Mouse (Mus musculus): ENCODE data around the gene Ly6c2. TPM values are rescaled to one million over a fixed set of nuclear protein-coding genes. Genes with fewer than 3 reads are reported as not detected.
"Not testable (repeated sequence)": the region's sequence is repeated elsewhere in the genome, so short reads cannot be mapped to it uniquely, and the experiment has no call there.

Gene Ly6c2
- 10 to 100 TPM in 1 of 2 experiments, 1 to 10 TPM in 1; 9.1 to 10.0 TPM for total RNA-seq (2021)
- long read RNA-seq, experiment 1: 0 reads
- long read RNA-seq, experiment 2: 0 reads

DNA sequence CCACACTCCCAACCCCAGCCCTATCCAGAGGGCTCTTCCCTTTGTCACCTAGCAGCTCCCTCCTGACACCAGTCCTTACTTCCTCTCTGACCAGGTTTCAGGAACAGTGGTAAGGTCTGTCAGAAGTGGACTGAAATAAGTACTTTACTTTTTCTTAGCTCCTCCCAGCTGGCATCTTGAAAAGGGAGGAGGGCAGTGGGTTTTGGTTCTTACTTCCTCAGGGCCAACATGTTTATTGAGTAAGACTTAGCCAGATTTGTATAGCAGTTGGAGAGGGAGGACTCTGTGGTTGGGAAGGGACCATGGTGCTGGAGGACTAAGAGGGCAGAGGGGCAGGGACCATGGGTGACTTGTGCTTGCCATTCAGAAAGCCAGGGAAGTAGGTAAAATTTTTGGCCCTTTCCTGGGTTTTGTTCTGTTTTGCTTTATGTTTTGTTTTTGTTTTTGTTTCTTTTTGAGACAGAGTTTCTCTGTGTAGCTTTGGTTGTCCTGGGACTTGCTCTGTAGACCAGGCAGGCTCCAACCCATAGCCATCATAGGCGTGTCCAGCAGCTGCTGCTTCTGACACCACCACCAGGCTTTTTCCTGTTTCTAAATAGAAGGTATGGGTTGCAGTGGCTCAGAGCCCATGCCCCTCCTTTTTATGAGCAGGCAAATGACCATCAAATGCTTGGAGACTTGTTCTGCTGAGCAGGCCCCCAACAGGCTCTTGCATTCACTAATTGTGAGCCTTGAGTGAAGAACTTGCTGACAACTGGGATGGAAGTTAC is at the start of gene Ly6c2:
Gene Ly6c2, minus strand, starts transcription at position 110 of the 770 bp plus-strand sequence.
- not testable (repeated sequence) for DNase-seq

DNA sequence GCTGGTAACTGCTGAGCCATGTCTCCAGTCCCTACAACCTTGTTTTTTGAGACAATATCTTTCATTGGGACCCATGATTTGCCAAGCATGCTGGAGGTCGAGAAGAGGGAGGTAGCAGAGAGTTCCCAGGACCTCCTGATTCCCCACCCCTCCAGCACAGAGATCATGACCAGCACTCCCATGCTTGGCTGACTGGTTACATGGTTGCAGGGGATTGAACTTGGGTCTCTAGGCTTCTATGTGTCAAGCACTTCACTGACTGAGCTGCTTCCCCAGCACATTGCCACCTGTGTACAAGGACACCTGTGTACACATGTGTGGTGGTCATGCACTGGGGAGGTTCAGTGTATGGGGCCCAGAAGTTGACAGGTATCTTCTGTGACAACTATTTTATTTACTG is 45.9 kb upstream of the Ly6c2 start:
- no peak for DNase-seq

DNA sequence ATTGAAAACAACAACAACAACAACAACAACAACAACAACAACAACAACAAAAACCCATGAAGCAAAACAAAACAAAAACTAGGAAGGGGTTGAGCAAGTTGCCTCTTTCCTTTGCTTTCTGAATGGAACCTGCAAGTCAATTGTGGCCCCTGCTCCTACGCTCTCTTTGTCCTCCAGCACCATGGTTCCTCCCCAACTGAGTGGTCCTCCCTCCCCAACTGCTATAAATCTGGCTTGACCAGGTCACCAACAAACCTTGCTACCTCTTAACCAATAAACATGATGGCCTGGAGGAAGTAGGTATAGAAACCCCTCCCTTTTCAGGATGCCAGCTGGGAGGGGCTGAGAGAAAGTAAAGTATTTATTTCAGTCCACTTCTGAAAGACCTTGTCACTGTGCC is 43.2 kb upstream of the Ly6c2 start, which contains the start of gene Ly6g:
Gene Ly6g, plus strand, starts transcription at position 301 of the 400 bp plus-strand sequence.
- DNase-seq: no peak

DNA sequence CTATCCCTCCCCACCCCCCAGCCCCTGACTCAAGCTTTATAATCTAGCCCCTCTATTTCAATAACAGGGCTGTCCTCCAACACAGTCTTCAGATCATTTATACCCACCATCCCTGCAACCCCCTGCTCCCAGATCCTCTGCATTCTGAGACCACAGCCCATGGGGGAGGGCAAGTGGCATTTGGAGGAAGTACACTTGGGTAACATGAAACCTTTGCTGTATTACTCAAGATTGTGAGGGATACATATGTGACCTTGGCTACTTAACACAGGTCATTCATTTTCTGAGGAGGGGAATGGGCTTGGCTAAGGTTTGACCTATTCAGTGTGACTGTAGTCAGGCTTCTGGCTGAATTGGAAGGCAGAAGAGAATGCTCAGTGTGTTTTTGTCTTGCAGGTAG is 41.3 kb upstream of the Ly6c2 start:
- DNase-seq: no peak

DNA sequence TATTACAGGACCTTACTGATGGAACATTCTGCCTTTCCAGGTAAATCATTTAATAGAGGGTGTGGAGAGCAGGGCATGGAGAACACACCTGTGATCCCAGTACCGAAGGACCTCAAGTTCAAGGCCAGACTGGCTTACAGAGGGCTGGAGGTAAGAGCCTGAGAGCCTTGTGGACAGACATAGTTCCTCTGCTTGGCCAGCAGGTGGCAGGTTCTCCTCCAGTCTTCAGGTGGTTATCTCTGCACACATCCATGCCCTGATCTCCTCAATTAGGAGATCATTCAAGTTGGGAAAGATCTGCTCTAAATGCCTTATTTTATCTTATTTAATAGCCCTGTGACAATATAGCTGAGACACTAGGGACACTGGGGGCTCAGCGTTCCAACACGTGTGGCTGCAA is 32.0 kb upstream of the Ly6c2 start:
- DNase-seq: no peak

DNA sequence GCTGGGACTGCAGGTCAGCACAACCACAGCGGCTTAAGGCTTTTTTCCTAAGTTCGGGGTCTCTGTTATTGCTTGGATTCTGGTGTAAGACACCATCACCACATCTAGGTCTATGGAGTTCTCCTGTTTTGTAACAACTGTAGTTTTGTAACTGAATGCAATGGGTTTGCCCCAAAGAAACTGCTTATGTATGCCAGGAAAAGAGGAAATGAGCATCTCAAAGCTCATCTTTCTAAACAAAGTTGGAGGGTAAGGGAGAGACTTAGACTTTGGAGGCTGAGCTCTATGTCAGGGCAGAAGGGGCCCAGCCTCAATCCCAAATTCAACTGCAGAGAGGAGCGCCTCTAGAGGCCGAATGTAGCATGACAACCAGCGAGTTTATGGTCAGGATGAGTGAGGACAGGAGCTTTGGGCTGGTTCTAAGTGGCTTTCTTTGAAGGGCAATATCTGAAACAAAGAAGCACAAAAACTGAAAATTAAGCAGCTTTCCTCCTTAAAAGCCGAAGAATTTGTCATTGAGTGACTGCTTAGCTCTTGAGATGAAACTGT is 30.1 kb upstream of the Ly6c2 start:
- DNase-seq: peak in 1 of 2 experiments; percentile 23

DNA sequence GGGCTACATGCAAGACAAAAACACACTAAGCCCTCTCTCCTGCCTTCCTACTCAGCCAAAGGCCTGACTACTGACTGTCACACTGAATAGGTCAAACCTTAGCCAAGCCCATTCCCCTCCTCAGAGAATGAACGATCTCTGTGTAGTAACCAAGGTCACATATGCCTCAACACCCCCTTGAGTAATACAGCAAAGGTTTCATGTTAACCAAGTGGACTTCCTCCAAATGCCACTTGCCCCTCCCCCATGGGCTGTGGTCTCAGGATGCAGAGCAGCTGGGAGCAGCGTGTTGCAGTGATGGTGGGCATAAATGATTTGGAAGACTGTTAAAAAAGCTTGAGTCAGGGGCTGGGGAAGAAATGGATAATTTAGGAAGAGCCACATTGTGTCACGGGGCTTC is 26.0 kb upstream of the Ly6c2 start:
- not testable (repeated sequence) for DNase-seq

DNA sequence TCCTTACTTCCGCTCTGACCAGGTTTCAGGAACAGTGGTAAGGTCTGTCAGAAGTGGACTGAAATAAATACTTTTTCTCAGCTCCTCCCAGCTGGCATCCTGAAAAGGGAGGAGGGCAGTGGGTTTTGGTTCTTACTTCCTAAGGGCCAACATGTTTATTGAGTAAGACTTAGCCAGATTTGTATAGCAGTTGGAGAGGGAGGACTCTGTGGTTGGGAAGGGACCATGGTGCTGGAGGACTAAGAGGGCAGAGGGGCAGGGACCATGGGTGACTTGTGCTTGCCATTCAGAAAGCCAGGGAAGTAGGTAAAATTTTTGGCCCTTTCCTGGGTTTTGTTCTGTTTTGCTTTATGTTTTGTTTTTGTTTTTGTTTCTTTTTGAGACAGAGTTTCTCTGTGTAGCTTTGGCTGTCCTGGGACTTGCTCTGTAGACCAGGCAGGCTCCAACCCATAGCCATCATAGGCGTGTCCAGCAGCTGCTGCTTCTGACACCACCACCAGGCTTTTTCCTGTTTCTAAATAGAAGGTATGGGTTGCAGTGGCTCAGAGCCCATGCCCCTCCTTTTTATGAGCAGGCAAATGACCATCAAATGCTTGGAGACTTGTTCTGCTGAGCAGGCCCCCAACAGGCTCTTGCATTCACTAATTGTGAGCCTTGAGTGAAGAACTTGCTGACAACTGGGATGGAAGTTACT is 23.5 kb upstream of the Ly6c2 start:
- DNase-seq: not testable (repeated sequence)

DNA sequence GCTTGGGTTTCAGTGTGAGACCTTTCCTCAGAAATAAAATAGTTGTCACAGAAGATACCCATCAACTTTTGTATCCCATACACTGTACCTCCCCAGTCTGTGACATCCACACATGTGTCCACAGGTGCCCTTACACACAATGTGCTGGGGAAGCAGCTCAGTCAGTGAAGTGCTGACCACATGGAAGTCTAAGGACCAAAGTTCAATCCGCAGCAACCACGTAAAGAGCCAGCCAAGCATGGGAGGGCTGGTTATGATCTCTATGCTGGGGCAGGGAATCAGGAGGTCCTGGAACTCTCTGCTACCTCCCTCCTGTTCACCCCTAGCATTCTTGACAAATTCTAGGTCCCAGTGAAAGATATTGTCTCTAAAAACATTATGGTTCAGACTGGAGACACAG is 20.6 kb upstream of the Ly6c2 start:
- not testable (repeated sequence) for DNase-seq

DNA sequence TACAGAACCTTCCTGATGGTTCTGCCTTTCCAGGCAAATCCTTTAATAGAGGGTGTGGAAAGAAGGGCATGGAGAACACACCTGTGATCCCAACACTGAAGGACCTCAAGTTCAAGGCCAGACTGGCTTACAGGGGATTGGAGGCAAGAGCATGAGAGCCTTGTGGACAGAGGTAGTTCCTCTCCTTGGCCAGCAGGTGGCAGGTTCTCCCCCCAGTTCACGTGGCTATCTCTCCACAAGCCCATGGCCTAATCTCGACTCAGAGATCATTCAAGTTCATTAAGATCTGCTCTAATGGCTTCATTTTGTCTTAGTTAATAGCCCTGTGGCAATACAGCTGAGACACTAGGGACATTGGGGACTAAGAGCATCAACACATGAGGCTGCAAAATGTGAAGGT is 8.3 kb upstream of the Ly6c2 start:
- DNase-seq: peak; percentile 7 to 18

DNA sequence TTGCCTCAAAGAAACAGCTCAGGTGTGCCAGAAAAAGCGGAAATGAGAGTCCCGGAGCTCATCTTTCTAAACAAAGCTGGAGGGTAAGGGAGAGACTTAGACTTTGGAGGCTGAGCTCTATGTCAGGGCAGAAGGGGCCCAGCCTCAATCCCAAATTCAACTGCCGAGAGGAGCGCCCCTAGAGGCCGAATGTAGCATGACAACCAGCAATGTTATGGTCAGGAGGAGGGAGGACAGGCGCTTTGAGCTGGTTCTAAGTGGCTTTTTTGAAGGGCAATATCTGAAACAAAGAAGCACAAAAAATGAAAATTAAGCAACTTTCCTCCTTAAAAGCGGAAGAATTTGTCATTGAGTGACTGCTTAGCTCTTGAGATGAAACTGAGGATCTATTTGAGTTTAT is 7.0 kb upstream of the Ly6c2 start:
- DNase-seq: peak; percentile 12 to 54

DNA sequence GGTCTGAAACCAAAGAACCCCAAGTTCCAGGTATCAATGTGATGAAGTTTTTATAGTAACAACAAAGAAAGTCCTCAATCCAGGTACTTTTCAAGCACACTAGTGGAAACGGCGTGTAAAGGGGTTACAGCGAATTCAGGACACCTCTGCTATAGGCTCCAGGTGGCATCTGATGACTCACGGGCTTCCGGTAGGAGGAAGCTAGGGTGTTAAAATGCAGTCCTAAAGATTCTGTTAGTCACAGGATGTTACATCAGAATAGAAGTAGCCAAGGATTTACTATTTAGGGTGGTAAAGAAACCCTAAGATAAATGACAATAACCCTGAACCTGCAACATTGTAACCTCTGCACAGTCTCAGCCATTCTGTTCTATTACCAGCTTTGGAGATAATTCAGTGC is 5.7 kb upstream of the Ly6c2 start:
- DNase-seq: not testable (repeated sequence)

DNA sequence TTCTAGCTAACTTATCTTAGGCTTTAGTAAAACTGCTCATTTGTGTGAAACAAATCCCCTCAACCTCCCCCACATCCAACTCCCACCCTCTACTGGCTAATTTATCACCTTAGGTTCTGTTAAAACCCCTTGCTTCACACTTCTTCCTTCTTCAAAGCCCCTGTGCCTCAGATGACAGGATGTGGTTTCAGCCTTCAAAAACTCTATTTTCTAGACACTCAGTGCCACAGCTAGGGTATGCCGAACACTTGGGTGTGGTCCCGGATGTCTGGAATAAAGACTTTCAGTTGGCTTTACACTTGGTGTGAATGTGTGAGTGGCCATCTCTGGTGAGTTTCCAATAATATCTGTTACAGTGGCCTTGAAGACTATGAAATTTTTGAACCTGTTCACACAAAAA is 4.8 kb upstream of the Ly6c2 start:
- DNase-seq: peak in 1 of 2 experiments; percentile 7

DNA sequence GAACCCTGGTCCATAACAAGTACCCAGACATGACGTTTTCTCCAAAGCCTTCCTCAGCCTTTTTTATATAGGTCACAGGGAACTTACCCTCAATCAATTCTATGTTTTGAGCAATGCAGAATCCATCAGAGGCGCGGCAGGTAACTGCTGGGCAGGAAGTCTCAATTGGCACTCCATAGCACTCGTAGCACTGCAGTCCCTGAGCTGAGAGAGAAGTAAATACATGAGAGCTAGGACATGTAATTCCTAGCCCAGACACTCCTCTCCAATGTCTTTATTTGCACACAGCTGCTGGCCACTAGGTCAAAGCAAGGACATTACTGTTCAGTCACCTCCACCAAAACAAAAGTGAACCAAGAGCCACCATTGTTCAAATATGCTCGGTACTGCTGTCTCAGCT is 1.3 kb downstream of the Ly6c2 start:
- DNase-seq: not testable (repeated sequence)

DNA sequence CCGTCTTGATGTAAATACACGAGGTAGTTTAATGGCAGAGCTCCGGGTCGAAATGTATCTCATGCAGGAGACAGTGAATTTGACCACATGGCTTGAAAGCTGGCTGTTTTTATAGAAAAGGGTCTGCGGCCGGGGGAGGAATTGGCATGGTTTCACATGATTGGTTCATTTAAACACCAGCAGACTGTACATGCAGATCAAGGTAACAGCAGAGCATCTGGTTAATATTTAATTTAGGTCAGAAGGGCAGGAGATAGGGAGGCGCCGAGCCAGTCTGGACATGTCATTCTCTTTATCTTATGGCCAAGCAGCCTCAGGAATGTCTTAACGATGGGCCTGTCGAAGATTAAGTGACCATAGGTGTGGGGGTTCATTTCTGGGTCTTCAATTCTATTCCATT is 12.5 kb downstream of the Ly6c2 start:
- DNase-seq: no peak

DNA sequence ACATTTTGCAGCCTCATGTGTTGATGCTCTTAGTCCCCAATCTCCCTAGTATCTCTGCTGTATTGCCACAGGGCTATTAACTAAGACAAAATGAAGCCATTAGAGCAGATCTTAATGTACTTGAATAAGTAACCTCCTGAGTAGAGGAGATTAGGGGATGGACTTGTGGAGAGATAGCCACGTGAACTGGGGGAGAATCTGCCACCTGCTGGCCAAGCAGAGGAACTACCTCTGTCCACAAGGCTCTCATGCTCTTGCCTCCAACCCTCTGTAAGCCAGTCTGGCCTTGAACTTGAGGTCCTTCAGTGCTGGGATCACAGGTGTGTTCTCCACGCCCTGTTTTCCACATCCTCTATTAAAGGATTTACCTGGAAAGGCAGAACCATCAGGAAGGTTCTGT is 23.7 kb downstream of the Ly6c2 start:
- peak in 1 of 2 experiments; percentile 20 for DNase-seq

DNA sequence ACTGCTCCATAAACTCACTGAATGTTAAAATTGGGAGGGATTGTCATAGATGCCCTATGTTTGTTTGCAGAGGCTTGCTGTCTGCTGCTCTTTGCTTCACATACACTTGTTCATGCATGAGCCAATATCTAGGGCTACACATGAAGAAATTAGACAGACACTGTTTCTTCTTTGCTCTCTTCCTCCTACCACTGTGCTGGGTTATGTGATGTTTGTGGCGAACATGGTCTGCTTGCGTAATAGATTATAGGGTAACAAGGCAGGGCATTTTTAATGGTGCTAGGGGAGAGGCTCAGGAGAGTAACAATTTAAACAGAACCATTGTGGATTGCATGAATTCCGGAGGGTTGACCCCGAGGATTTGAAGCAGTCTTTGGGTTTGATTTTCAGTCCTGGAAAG is 41.8 kb downstream of the Ly6c2 start:
- DNase-seq: no peak

DNA sequence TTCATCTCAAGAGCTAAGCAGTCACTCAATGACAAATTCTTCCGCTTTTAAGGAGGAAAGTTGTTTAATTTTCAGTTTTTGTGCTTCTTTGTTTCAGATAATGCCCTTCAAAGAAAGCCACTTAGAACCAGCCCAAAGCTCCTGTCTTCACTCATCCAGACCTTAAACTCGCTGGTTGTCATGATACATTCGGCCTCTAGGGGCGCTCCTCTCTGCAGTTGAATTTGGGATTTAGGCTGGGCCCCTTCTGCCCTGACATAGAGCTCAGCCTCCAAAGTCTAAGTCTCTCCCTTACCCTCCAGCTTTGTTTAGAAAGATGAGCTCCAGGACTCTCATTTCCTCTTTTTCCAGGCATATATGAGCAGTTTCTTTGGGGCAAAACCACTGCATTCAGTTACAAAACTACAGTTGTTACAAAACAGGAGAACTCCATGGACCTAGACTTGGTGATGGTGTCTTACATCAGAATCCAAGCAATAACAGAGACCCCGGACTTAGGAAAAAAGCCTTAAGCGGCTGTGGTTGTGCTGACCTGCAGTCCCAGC is 49.7 kb downstream of the Ly6c2 start:
- DNase-seq: peak; percentile 61 to 88

DNA sequence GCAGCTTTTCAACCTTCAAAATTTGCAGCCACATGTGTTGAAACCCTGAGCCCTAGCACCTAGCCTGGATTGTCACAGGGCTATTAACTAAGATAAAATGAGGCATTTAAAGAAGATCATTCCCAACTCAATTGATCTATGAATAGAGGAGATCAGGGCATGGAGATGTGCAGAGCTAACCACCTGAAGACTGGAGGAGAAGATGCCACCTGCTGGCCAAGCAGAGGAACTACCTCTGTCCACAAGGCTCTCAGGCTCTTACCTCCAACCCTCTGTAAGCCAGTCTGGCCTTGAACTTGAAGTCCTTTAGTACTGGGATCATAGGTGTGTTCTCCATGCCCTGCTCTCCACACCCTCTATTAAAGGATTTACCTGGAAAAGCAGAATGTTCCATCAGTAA is 51.3 kb downstream of the Ly6c2 start:
- DNase-seq: peak; percentile 57 to 64

Data from heart, adult 18-20 months (tissue).